ENCODE assay signal across 8 mouse cellular contexts in genomic region chr2:152639406-152640113, GRCm38 (mm10). TPM values are rescaled to one million over a fixed set of nuclear protein-coding genes. Genes with fewer than 3 reads are reported as not detected.
DNase-seq lines count a peak whose midpoint lies in the region; ATAC-seq and TF ChIP-seq lines count a peak whose summit lies in the region.

No protein-coding gene starts in this region.

- TF ChIP-seq RAD21 in CH12.LX (IDR thresholded peaks at IDR 0.05; ENCODE audit: low read depth, low read length), result no peak

- no peak for DNase-seq in forebrain, embryonic 10.5 days (ENCODE audit: extremely low spot score, low spot score)
- no peak for DNase-seq in forebrain, postnatal 0 days
- DNase-seq in CH12.LX (ENCODE audit: extremely low read depth), result peak; percentile 77
- DNase-seq in kidney, postnatal 4 days, result peak; percentile 82 to 87
- no peak for DNase-seq in right cerebral cortex, postnatal 36 days (ENCODE audit: low spot score in 2 of 2)
- no peak for DNase-seq in right cerebral cortex, adult 2 months (ENCODE audit: low spot score in 2 of 2)

- no peaks in the 10 kb centered on the region for H3K9me3 ChIP-seq in forebrain, embryonic 10.5 days
- no peaks in the 10 kb centered on the region for H3K9me3 ChIP-seq in forebrain, postnatal 0 days (ENCODE audit: low read length)
- H3K9me3 ChIP-seq in CH12.LX (replicated peaks; ENCODE audit: low read length), result no peaks in the 10 kb centered on the region
- H3K9me3 ChIP-seq in heart, embryonic 14.5 days (ENCODE audit: control insufficient read depth, low read length), result no peaks in the 10 kb centered on the region

- no peak overlapping the region for H3K4me2 ChIP-seq in forebrain, postnatal 0 days (ENCODE audit: low read depth)
- peak overlapping the region; percentile 69 for H3K4me2 ChIP-seq in CH12.LX (ENCODE audit: insufficient read depth, low read depth, poor library complexity, severe bottlenecking)
- H3K4me2 ChIP-seq in heart, embryonic 14.5 days (ENCODE audit: low read length), result no peak overlapping the region

- no peak overlapping the region for H3K4me3 ChIP-seq in forebrain, embryonic 10.5 days
- no peak overlapping the region for H3K4me3 ChIP-seq in forebrain, postnatal 0 days (ENCODE audit: low read depth, low read length)
- no peak overlapping the region for H3K4me3 ChIP-seq in CH12.LX (replicated peaks in 1 of 3; ENCODE audit: low read depth in 2 of 3, low read length in 2 of 3, poor library complexity in 1 of 3)
- no peak overlapping the region for H3K4me3 ChIP-seq in heart, embryonic 14.5 days (ENCODE audit: control insufficient read depth in 1 of 2, insufficient read depth in 1 of 2, low read depth in 1 of 2, low read length in 2 of 2)

- no peaks in the 10 kb centered on the region for H3K79me2 ChIP-seq in CH12.LX (replicated peaks; ENCODE audit: control insufficient read depth, extremely low read depth, insufficient read depth, poor library complexity, severe bottlenecking)

- 23% methylated on average over 11 of the region's 11 CpGs for WGBS in forebrain, embryonic 10.5 days
- WGBS in forebrain, postnatal 0 days, result 17% methylated on average over 11 of the region's 11 CpGs
- WGBS in heart, embryonic 14.5 days, result 14% methylated on average over 11 of the region's 11 CpGs

- dilution Hi-C loops in CH12.LX (cut with MboI; ENCODE audit: extremely low pct_ligation_motif_present, extremely low pct_unique_long_range_greater_than_20kb, low sequenced_read_pairs), result no loop called here

- peaks cover 10% of the 10 kb centered on the region for H3K27me3 ChIP-seq in forebrain, embryonic 10.5 days (ENCODE audit: poor library complexity, severe bottlenecking)
- no peaks in the 10 kb centered on the region for H3K27me3 ChIP-seq in forebrain, postnatal 0 days (ENCODE audit: insufficient read depth, low read length)
- no peaks in the 10 kb centered on the region for H3K27me3 ChIP-seq in CH12.LX (replicated peaks)
- H3K27me3 ChIP-seq in heart, embryonic 14.5 days (ENCODE audit: control insufficient read depth, insufficient read depth, low read length), result no peaks in the 10 kb centered on the region

- no peak overlapping the region for H3K9ac ChIP-seq in forebrain, postnatal 0 days
- 0 out of 2 replicates have a peak overlapping the region, but pooled peaks have one; percentile 4 for H3K9ac ChIP-seq in CH12.LX (ENCODE audit: insufficient read depth, low read depth)
- no peak overlapping the region for H3K9ac ChIP-seq in heart, embryonic 14.5 days (ENCODE audit: low read length)

- TF ChIP-seq POLR2A in CH12.LX (IDR thresholded peaks at IDR 0.05; ENCODE audit: low read depth, low read length), result no peak

- H3K27ac ChIP-seq in forebrain, embryonic 10.5 days, result peak overlapping the region; percentile 72
- H3K27ac ChIP-seq in forebrain, postnatal 0 days (ENCODE audit: low read depth, low read length), result no peak overlapping the region
- peak overlapping the region; percentile 12 for H3K27ac ChIP-seq in CH12.LX (ENCODE audit: insufficient read depth, low read depth)
- H3K27ac ChIP-seq in heart, embryonic 14.5 days (replicated peaks in 1 of 2; ENCODE audit: control insufficient read depth in 1 of 2, insufficient read depth in 1 of 2, low read depth in 2 of 2, low read length in 2 of 2), result peak overlapping the region; percentile 67 to 87

- peaks cover 15% of the 10 kb centered on the region for H3K4me1 ChIP-seq in forebrain, embryonic 10.5 days
- H3K4me1 ChIP-seq in forebrain, postnatal 0 days (ENCODE audit: insufficient read depth), result no peaks in the 10 kb centered on the region
- peaks cover 28 to 61% of the 10 kb centered on the region in 2 experiments for H3K4me1 ChIP-seq in CH12.LX (ENCODE audit: control insufficient read depth in 1 of 2, insufficient read depth in 2 of 2)
- peaks cover 22% of the 10 kb centered on the region in 2 experiments for H3K4me1 ChIP-seq in heart, embryonic 14.5 days (ENCODE audit: control insufficient read depth in 2 of 2, insufficient read depth in 2 of 2, low read length in 2 of 2)

- H3K36me3 ChIP-seq in forebrain, embryonic 10.5 days (replicated peaks), result no peaks in the 10 kb centered on the region
- no peaks in the 10 kb centered on the region for H3K36me3 ChIP-seq in forebrain, postnatal 0 days (ENCODE audit: insufficient read depth)
- peaks cover 0 to under 1% of the 10 kb centered on the region in 2 experiments for H3K36me3 ChIP-seq in CH12.LX (replicated peaks in 1 of 2; ENCODE audit: control insufficient read depth in 1 of 2, insufficient read depth in 1 of 2, low read length in 1 of 2)
- H3K36me3 ChIP-seq in heart, embryonic 14.5 days (ENCODE audit: control insufficient read depth, insufficient read depth, low read length), result no peaks in the 10 kb centered on the region

- TF ChIP-seq EP300 in CH12.LX (IDR thresholded peaks at IDR 0.05; ENCODE audit: low read length), result no peak; the same call in 1 of the 2 replicates

- ATAC-seq in forebrain, postnatal 0 days, result no peak; the same call in 1 of the 2 replicates
- peak; percentile 54 for ATAC-seq in heart, embryonic 14.5 days (ENCODE audit: insufficient number of reproducible peaks, insufficient read depth, low FRiP score, low read depth)
- no peak for ATAC-seq in erythroblast, adult 5-6 weeks (replicated peaks; ENCODE audit: low FRiP score, poor library complexity, severe bottlenecking)

- no peak for TF ChIP-seq CTCF in forebrain, postnatal 0 days (IDR thresholded peaks at IDR 0.05; ENCODE audit: low read depth)
- TF ChIP-seq CTCF in CH12.LX (conservative IDR thresholded peaks at IDR 0.05 in 1 of 2, IDR thresholded peaks at IDR 0.05 in 1 of 2; ENCODE audit: low read depth in 2 of 2, low read length in 2 of 2), result no peak

- in situ Hi-C loops in CH12.LX (cut with MboI; ENCODE audit: low pct_ligation_motif_present, low pct_unique_long_range_greater_than_20kb, low sequenced_read_pairs), result no loop called here

TF ChIP-seq in CH12.LX, 34 proteins besides CTCF, POLR2A, EP300 and RAD21 (continues in another document):
- 0 out of 2 replicates have a peak, but pooled peaks have one; percentile 11 for TF ChIP-seq NRF1 (IDR thresholded peaks at IDR 0.05; ENCODE audit: low read depth, low read length)

RNA-seq across cellular contexts. Expression of gene Rem1, which starts 12.8 kb away (rescaled TPM):
- 0.16 and 0.18 TPM in 2 replicates for polyA plus RNA-seq in forebrain, embryonic 10.5 days (2016; fragmentation: Nextera tagmentation; extraction: Ambion mirVana)
- 0.46 and 2.7 TPM in 2 replicates for total RNA-seq in forebrain, postnatal 0 days (2014; rRNA removed)
- 0.44 and 0.53 TPM in 2 replicates for polyA plus RNA-seq in forebrain, postnatal 0 days (2015; fragmentation: Nextera tagmentation; extraction: Ambion mirVana)
- total RNA-seq in CH12.LX (2012; rRNA removed), result 0.13 and 0.55 TPM in 2 replicates
- 0.74 and 0.82 TPM in 2 replicates for total RNA-seq in CH12.LX (2014; rRNA removed)
- 0.70 and 0.80 TPM in 2 replicates for polyA plus RNA-seq in CH12.LX (2012; ENCODE audit: insufficient read length, low read depth)
- 13.0 and 13.2 TPM in 2 replicates for polyA plus RNA-seq in heart, embryonic 14.5 days (2014; fragmentation: Nextera tagmentation; extraction: Ambion mirVana)
- 0.77 TPM in 1 of 2 replicates, not detected in the other for total RNA-seq in erythroblast, adult 5-6 weeks (2015; ENCODE audit: low replicate concordance)
- total RNA-seq in erythroblast, adult 5-6 weeks (2017; ENCODE audit: low replicate concordance), result 0.60 TPM in 1 of 2 replicates, not detected in the other

RNA-seq across cellular contexts. Expression of gene Defb25, which starts 16.7 kb away (rescaled TPM):
- not detected in 2 replicates for polyA plus RNA-seq in forebrain, embryonic 10.5 days (2016; fragmentation: Nextera tagmentation; extraction: Ambion mirVana)
- total RNA-seq in forebrain, postnatal 0 days (2014; rRNA removed), result not detected in 2 replicates
- polyA plus RNA-seq in forebrain, postnatal 0 days (2015; fragmentation: Nextera tagmentation; extraction: Ambion mirVana), result not detected in 2 replicates
- total RNA-seq in CH12.LX (2012; rRNA removed), result 0.84 TPM in 1 of 2 replicates, not detected in the other
- total RNA-seq in CH12.LX (2014; rRNA removed), result not detected in 2 replicates
- polyA plus RNA-seq in CH12.LX (2012; ENCODE audit: insufficient read length, low read depth), result 0.94 and 1.8 TPM in 2 replicates
- 0.94 and 0.95 TPM in 2 replicates for polyA plus RNA-seq in heart, embryonic 14.5 days (2014; fragmentation: Nextera tagmentation; extraction: Ambion mirVana)
- total RNA-seq in erythroblast, adult 5-6 weeks (2015; ENCODE audit: low replicate concordance), result not detected in 2 replicates
- total RNA-seq in erythroblast, adult 5-6 weeks (2017; ENCODE audit: low replicate concordance), result not detected in 2 replicates

RNA-seq across cellular contexts. Expression of gene H13, which starts 29.7 kb away (rescaled TPM):
- polyA plus RNA-seq in forebrain, embryonic 10.5 days (2016; fragmentation: Nextera tagmentation; extraction: Ambion mirVana), result 90.7 and 93.2 TPM in 2 replicates
- total RNA-seq in forebrain, postnatal 0 days (2014; rRNA removed), result 121 and 177 TPM in 2 replicates
- polyA plus RNA-seq in forebrain, postnatal 0 days (2015; fragmentation: Nextera tagmentation; extraction: Ambion mirVana), result 165 and 166 TPM in 2 replicates
- total RNA-seq in CH12.LX (2012; rRNA removed), result 137 and 145 TPM in 2 replicates
- total RNA-seq in CH12.LX (2014; rRNA removed), result 105 and 116 TPM in 2 replicates
- polyA plus RNA-seq in CH12.LX (2012; ENCODE audit: insufficient read length, low read depth), result 161 and 175 TPM in 2 replicates
- polyA plus RNA-seq in heart, embryonic 14.5 days (2014; fragmentation: Nextera tagmentation; extraction: Ambion mirVana), result 70.6 and 74.6 TPM in 2 replicates
- 32.9 and 37.4 TPM in 2 replicates for total RNA-seq in erythroblast, adult 5-6 weeks (2015; ENCODE audit: low replicate concordance)
- 13.8 and 20.8 TPM in 2 replicates for total RNA-seq in erythroblast, adult 5-6 weeks (2017; ENCODE audit: low replicate concordance)

RNA-seq across cellular contexts. Expression of gene Defb36, which starts 35.4 kb away (rescaled TPM):
- polyA plus RNA-seq in forebrain, embryonic 10.5 days (2016; fragmentation: Nextera tagmentation; extraction: Ambion mirVana), result not detected in 2 replicates
- not detected in 2 replicates for total RNA-seq in forebrain, postnatal 0 days (2014; rRNA removed)
- not detected in 2 replicates for polyA plus RNA-seq in forebrain, postnatal 0 days (2015; fragmentation: Nextera tagmentation; extraction: Ambion mirVana)
- total RNA-seq in CH12.LX (2012; rRNA removed) (not detected in 2 replicates), CH12.LX (2014; rRNA removed) (not detected in 2 replicates)
- polyA plus RNA-seq in CH12.LX (2012; ENCODE audit: insufficient read length, low read depth), result not detected in 2 replicates
- polyA plus RNA-seq in heart, embryonic 14.5 days (2014; fragmentation: Nextera tagmentation; extraction: Ambion mirVana), result not detected in 2 replicates
- total RNA-seq in erythroblast, adult 5-6 weeks (2015; ENCODE audit: low replicate concordance), result not detected in 2 replicates
- not detected in 2 replicates for total RNA-seq in erythroblast, adult 5-6 weeks (2017; ENCODE audit: low replicate concordance)

RNA-seq across cellular contexts. Expression of gene Defb45, which starts 40.4 kb away (rescaled TPM):
- not detected in 2 replicates for polyA plus RNA-seq in forebrain, embryonic 10.5 days (2016; fragmentation: Nextera tagmentation; extraction: Ambion mirVana)
- total RNA-seq in forebrain, postnatal 0 days (2014; rRNA removed), result not detected in 2 replicates
- not detected in 2 replicates for polyA plus RNA-seq in forebrain, postnatal 0 days (2015; fragmentation: Nextera tagmentation; extraction: Ambion mirVana)
- total RNA-seq in CH12.LX (2012; rRNA removed), result not detected in 2 replicates
- total RNA-seq in CH12.LX (2014; rRNA removed), result not detected in 2 replicates
- not detected in 2 replicates for polyA plus RNA-seq in CH12.LX (2012; ENCODE audit: insufficient read length, low read depth)
- not detected in 2 replicates for polyA plus RNA-seq in heart, embryonic 14.5 days (2014; fragmentation: Nextera tagmentation; extraction: Ambion mirVana)
- total RNA-seq in erythroblast, adult 5-6 weeks (2015; ENCODE audit: low replicate concordance), result not detected in 2 replicates
- not detected in 2 replicates for total RNA-seq in erythroblast, adult 5-6 weeks (2017; ENCODE audit: low replicate concordance)

Comparison
In these comparisons a context has a peak if more than half of its experiments do, and no peak if none do; other contexts are left out.
1. DNase-seq: peak in CH12.LX (single experiment) and kidney, postnatal 4 days (2 of 2); none in forebrain, embryonic 10.5 days (single experiment), forebrain, postnatal 0 days (single experiment), right cerebral cortex, postnatal 36 days (0 of 2) and right cerebral cortex, adult 2 months (0 of 2).